Mouse (Mus musculus): ENCODE results near the gene Hapln4.

GRCm38 (mm10) chr8:70092786-70093185 is 9.5 kb downstream of the Hapln4 start:
- TF ChIP-seq CTCF (IDR thresholded peaks at IDR 0.05), result no peak
- no peak for TF ChIP-seq EP300 (IDR thresholded peaks at IDR 0.05)

Data from lung, postnatal 0 days (tissue).